Mouse (Mus musculus) forebrain, postnatal 0 days (tissue): ENCODE results near the gene Abcg4. TPM values are rescaled to one million over a fixed set of nuclear protein-coding genes. Genes with fewer than 3 reads are reported as not detected.

Experiments used
- ATAC-seq: fragments of 200-750 bp; cut with Nextera tagmentation; 2 replicates; pipeline ENCODE4 v1.8.0; 2017; ENCODE audit warnings: mild to moderate bottlenecking, moderate library complexity
- DNase-seq: peaks from one replicate; pipeline ENCODE4 v3.0.0-alpha.2; 2015
- H3K27ac ChIP-seq: fragments of 300-500 bp; sonication (generic); 2 replicates; pipeline ENCODE4 v1.5.1; 2014; ENCODE audit warnings: low read depth, mild to moderate bottlenecking, antibody characterized with exemption, low read length, moderate library complexity, mixed read lengths
- H3K27me3 ChIP-seq: fragments of 300-500 bp; sonication (generic); 2 replicates; pipeline ENCODE4 v1.6.1; 2014; ENCODE audit warnings: mild to moderate bottlenecking, low read length, mixed read lengths; ENCODE audit not compliant: insufficient read depth
- H3K36me3 ChIP-seq: fragments of 300-500 bp; sonication (generic); 2 replicates; pipeline ENCODE4 v1.6.1; 2014; ENCODE audit warnings: mild to moderate bottlenecking, moderate library complexity; ENCODE audit not compliant: insufficient read depth
- H3K4me1 ChIP-seq: fragments of 300-500 bp; sonication (generic); 2 replicates; pipeline ENCODE4 v1.6.1; 2014; ENCODE audit warnings: antibody characterized with exemption; ENCODE audit not compliant: insufficient read depth
- H3K4me2 ChIP-seq: fragments of 300-500 bp; sonication (generic); 2 replicates; pipeline ENCODE4 v1.6.1; 2014; ENCODE audit warnings: low read depth, mild to moderate bottlenecking, moderate library complexity
- H3K4me3 ChIP-seq: fragments of 300-500 bp; sonication (generic); 2 replicates; pipeline ENCODE4 v1.5.1; 2014; ENCODE audit warnings: low read depth, low read length, mixed read lengths
- H3K9ac ChIP-seq: fragments of 300-500 bp; sonication (generic); 2 replicates; pipeline ENCODE4 v1.6.1; 2014; ENCODE audit warnings: mild to moderate bottlenecking
- H3K9me3 ChIP-seq: fragments of 300-500 bp; sonication (generic); 2 replicates; pipeline ENCODE4 v1.6.1; 2016; ENCODE audit warnings: low read length
- CTCF ChIP-seq: sonication (generic); IDR thresholded peaks from 2 replicates; pipeline ENCODE4 v1.5.1; 2016; ENCODE audit warnings: antibody characterized with exemption, control low read depth, low read depth
- WGBS: fragments of 180-500 bp; shearing (Covaris S2); extraction: QIAGEN DNeasy Blood & Tissue Kit; methylation state at CpG from one replicate; pipeline ENCODE4 v1.1.7; 2014; 5-methylcytosine and 5-hydroxymethylcytosine counted together
- polyA plus RNA-seq: library from polyadenylated mRNA; unstranded; fragments of >200 nt; fragmentation: Nextera tagmentation; extraction: Ambion mirVana; gene quantifications from 2 replicates; pipeline ENCODE4 v1.2.1, GENCODE M21; 2015
- total RNA-seq: library from RNA; depleted of rRNA; stranded (reverse); fragments of >200 nt; gene quantifications from 2 replicates; pipeline ENCODE4 v1.2.3, GENCODE M21; 2014

The Abcg4 gene
- total and polyA plus RNA-seq, 2 experiments from 2014 or later = 20.4 to 45.2 TPM

- DNase-seq (peak; percentile 50), ATAC-seq (peak; percentile 81)
- H3K4me3 ChIP-seq = no peak overlapping the region
- H3K9ac ChIP-seq = no peak overlapping the region
- 50% methylated on average over 26 of the region's 26 CpGs for WGBS
- peak; percentile 62 for TF ChIP-seq CTCF
- no peaks in the 10 kb centered on the region for H3K27me3 ChIP-seq
- H3K36me3 ChIP-seq = no peaks in the 10 kb centered on the region; the same call in 1 of the 2 replicates
- peaks cover 4% of the 10 kb centered on the region; the same call in 1 of the 2 replicates for H3K4me1 ChIP-seq
- no peak overlapping the region for H3K4me2 ChIP-seq
- 0 out of 2 replicates have a peak overlapping the region, but pooled peaks have one; percentile 29 for H3K27ac ChIP-seq
- H3K9me3 ChIP-seq = no peaks in the 10 kb centered on the region
Observed at GRCm38 (mm10) chr9:44249181-44250146, 39.0 kb downstream of the Abcg4 start.

GRCm38 (mm10) chr9:44247907-44248306 is 40.5 kb downstream of the Abcg4 start:
- H3K27me3 ChIP-seq = no peaks in the 10 kb centered on the region
- no peak overlapping the region for H3K9ac ChIP-seq
- ATAC-seq = no peak
- no peaks in the 10 kb centered on the region for H3K9me3 ChIP-seq
- H3K36me3 ChIP-seq = no peaks in the 10 kb centered on the region; the same call in 1 of the 2 replicates
- 88% methylated on average over 6 of the region's 6 CpGs for WGBS
- H3K27ac ChIP-seq = no peak overlapping the region
- no peak for TF ChIP-seq CTCF
- H3K4me3 ChIP-seq = no peak overlapping the region
- peaks cover 4% of the 10 kb centered on the region; the same call in 1 of the 2 replicates for H3K4me1 ChIP-seq
- no peak overlapping the region for H3K4me2 ChIP-seq
- DNase-seq = no peak

GRCm38 (mm10) chr9:44243621-44244020 is 44.8 kb downstream of the Abcg4 start:
- no peaks in the 10 kb centered on the region for H3K36me3 ChIP-seq
- ATAC-seq = no peak
- no peak overlapping the region for H3K27ac ChIP-seq
- H3K9ac ChIP-seq = no peak overlapping the region
- WGBS = 61% methylated on average over 2 of the region's 2 CpGs
- no peaks in the 10 kb centered on the region for H3K27me3 ChIP-seq
- no peak overlapping the region for H3K4me3 ChIP-seq
- no peaks in the 10 kb centered on the region for H3K9me3 ChIP-seq
- H3K4me1 ChIP-seq = no peaks in the 10 kb centered on the region
- no peak for TF ChIP-seq CTCF
- no peak for DNase-seq
- H3K4me2 ChIP-seq = no peak overlapping the region

- Histone ChIP-seq H3K4me3 (no peak overlapping the region), H3K9me3 (no peaks in the 10 kb centered on the region), H3K9ac (no peak overlapping the region), H3K36me3 (no peaks in the 10 kb centered on the region), H3K27ac (no peak overlapping the region), H3K4me1 (no peaks in the 10 kb centered on the region), H3K4me2 (no peak overlapping the region), H3K27me3 (no peaks in the 10 kb centered on the region)
- DNase-seq (no peak), ATAC-seq (no peak)
- TF ChIP-seq CTCF = no peak
- 78% methylated on average over 9 of the region's 9 CpGs for WGBS
Observed at GRCm38 (mm10) chr9:44241418-44241817, 47.0 kb downstream of the Abcg4 start.

- H3K27ac ChIP-seq = no peak overlapping the region
- H3K9ac ChIP-seq = no peak overlapping the region
- no peak overlapping the region for H3K4me2 ChIP-seq
- ATAC-seq (no peak), DNase-seq (no peak)
- TF ChIP-seq CTCF = no peak
- no peaks in the 10 kb centered on the region for H3K4me1 ChIP-seq
- H3K36me3 ChIP-seq = no peaks in the 10 kb centered on the region
- 49% methylated on average over 5 of the region's 5 CpGs for WGBS
- no peak overlapping the region for H3K4me3 ChIP-seq
- H3K9me3 ChIP-seq = no peaks in the 10 kb centered on the region
- no peaks in the 10 kb centered on the region for H3K27me3 ChIP-seq
Observed at GRCm38 (mm10) chr9:44240911-44241310, 47.5 kb downstream of the Abcg4 start.

- Histone ChIP-seq H3K4me2 (no peak within 1 kb of the TSS), H3K4me1 (no peaks in the 10 kb centered on the region), H3K27ac (no peak within 1 kb of the TSS), H3K9ac (no peak within 1 kb of the TSS), H3K4me3 (no peak within 1 kb of the TSS), H3K9me3 (no peaks in the 10 kb centered on the region), H3K27me3 (no peaks in the 10 kb centered on the region), H3K36me3 (no peaks in the 10 kb centered on the region)
- DNase-seq (no peak), ATAC-seq (no peak)
- 44% methylated on average over 2 of the region's 2 CpGs for WGBS
- TF ChIP-seq CTCF = no peak
Observed at GRCm38 (mm10) chr9:44240399-44240798, 48.0 kb downstream of the Abcg4 start, which contains the start of gene Ccdc153. TSS of gene Ccdc153 (plus strand) at chr9:44240676.

- Histone ChIP-seq H3K36me3 (no peaks in the 10 kb centered on the region), H3K9me3 (no peaks in the 10 kb centered on the region), H3K4me1 (no peaks in the 10 kb centered on the region), H3K4me2 (no peak overlapping the region), H3K27ac (no peak overlapping the region), H3K27me3 (no peaks in the 10 kb centered on the region), H3K9ac (no peak overlapping the region), H3K4me3 (no peak overlapping the region)
- DNase-seq = peak; percentile 82
- TF ChIP-seq CTCF = peak; percentile 87
- 4% methylated on average over 5 of the region's 5 CpGs for WGBS
- peak; percentile 69 for ATAC-seq
Observed at GRCm38 (mm10) chr9:44239447-44239846, 49.0 kb downstream of the Abcg4 start.
